Mouse (Mus musculus) cortical plate, adult 2 months (tissue): ENCODE measurements around the gene Rps28.

ENCODE experiments used
- CTCF ChIP-seq: fragments of 200-500 bp; IDR thresholded peaks from 2 replicates; pipeline ENCODE4 v1.5.1; 2011; ENCODE audit warnings: mild to moderate bottlenecking, control low read depth, low read length; ENCODE audit not compliant: insufficient read depth; ENCODE audit errors: extremely low read depth
- POLR2A ChIP-seq: fragments of 200-500 bp; IDR thresholded peaks from 2 replicates; pipeline ENCODE4 v1.6.1; 2011; ENCODE audit warnings: mild to moderate bottlenecking, low read length, control low read depth; ENCODE audit not compliant: insufficient read depth; ENCODE audit errors: extremely low read depth

GRCm38 (mm10) chr17:33828892-33829291, 4.5 kb upstream of the Rps28 start:
- no peak for TF ChIP-seq CTCF
- TF ChIP-seq POLR2A: no peak
